Mouse (Mus musculus): ENCODE measurements around the gene Capn6.

- TF ChIP-seq CTCF (IDR thresholded peaks at IDR 0.05; ENCODE audit: low read depth, low read length) = no peak
- TF ChIP-seq POLR2A (IDR thresholded peaks at IDR 0.05; ENCODE audit: insufficient read depth, low read length) = no peak
Measured at GRCm38 (mm10) chrX:143867129-143867664, 40.0 kb upstream of the Capn6 start.

Data from ES-Bruce4 (cell line).